Mouse (Mus musculus) cerebellum, adult 9-11 months (tissue): ENCODE results near the gene Eya2.

Experiments
- DNase-seq: peaks from one replicate; pipeline ENCODE4 v3.0.0; 2022

The Eya2 gene

DNA sequence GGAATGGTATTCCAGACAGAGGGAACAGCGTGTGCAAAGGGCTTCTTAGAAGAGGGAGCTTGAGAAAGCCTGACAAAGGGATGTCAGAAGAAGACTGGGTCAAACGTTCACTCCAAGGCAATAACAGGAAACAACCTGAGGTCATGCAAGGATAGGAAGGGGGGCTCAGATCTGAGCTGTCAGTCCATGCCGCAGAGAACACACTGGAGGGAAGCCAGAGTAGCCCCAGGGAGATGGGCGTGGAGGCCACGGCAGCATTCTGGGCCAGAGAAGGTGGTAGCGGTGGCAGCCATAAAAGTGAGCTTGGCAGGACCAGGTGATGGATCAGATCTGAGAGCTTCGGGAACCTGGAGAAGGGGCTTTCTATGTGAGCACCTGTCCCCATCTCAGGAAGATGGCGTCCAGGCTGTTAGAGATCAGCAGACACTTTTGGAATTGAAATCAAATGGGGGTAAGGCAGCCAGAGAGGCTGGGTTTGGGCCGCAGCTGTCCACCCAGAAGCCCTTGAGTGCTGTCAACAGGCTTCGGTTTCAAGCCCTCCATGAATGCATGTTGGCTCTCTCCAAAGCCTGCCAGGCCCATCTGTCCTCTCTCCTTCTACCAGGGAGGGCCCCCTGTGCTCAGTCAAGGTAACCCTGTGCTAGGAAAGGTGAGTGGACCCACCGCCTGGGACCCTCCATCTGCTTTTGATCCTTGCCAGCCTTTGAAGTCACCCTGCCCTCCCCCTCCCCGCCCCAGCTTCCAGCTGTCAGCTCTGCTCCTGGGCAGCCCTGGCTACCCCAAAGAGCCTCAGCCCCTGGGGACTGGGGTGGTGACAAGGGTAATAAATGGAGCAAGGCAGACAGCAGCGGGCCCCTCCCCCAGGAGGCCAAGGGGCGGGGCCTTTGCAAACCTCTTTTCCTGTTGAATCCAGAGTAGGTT lies 58.4 kb downstream of the Eya2 start:
- DNase-seq = no peak

DNA sequence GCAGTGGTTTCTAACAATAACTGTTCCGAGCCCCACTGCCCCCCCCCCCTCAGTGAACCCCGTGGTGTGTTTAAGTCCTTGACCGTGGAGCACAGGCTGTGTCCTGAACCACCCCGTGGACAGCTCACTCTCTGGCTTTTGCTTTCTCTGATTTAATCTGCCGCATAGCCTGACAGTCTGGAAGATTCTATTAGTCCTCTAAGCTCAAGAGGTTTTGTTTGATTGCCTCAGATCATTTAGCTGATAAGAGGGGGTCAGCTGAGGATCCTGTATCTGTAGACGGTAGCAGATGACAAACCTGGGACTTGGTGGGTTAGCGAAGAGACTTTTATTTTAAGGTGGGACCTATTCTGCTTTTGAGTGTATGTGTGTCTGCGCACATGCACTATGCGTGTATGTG lies 59.3 kb downstream of the Eya2 start:
- DNase-seq = no peak

DNA sequence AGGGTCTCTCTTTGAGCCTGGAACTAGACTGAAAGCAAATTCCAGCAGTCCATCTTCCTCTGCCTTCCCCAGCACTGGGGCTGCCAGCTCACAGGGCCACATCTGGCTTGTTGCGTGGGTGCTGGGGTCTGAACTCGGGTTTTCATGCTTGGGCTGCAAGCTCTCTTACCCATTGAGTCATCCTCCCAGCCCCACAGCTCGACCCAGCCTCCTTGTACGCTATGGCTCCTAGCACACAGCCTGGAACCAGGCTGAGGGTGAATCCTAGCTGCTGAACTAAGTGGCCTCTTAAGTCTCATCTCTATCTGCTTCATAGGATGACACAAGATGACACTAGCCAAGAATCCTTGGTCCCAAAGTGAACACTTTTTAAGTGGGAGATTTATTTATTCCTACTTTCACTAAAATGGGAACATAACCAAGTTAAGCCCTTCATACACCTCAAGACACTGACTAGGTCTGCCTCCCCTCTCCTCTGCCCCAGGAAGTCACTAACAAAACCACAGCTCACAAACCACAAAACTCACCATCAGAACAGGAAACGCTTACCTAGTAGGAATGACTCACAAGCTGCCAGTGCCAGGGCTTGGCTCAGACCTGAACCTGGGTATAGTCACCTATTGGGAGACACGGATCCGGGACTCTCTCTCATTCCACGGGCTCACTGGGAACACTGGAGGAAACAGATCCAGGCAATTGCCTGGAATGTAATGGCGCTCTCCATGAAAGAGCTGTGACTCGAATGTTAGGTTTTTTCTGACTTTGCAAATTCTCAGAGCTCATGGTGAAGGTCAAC lies 60.1 kb downstream of the Eya2 start:
- no peak for DNase-seq

DNA sequence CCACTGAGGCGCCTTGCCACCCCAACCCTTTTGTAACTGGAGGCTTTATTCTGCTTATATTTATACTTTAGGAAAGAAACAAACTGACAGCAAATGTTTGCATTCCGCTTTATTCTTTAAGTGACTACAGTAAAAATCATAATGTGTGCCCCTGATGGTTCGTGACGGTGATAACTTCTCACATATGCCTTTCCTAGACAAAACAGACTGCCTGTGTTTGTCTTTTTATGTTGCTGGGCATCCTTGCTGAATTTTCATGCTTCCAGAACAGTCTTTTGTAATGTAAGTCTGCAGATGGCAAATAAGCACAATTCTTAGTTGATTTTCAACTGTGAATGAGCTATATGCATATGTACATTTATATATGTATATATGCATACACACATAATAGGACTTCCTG lies 61.7 kb downstream of the Eya2 start:
- DNase-seq = no peak

DNA sequence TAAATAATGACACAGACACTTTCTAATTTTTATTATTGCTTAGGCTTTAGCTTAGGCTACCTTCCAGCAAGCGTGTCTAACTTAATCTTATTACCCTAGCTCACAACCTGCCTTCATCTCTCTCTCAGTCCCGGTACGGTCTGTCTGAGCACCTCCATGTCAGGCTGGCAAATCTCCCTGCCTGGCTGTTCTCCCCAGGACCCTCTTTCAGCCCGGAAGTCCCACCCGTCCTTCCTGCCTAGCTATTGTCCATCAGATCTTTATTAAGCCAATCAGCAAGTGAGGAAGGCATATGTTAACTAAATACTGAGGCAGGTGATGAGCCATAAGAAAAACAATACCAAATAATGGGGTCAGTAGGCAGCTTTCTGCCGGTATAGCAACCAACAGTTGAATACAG lies 62.1 kb downstream of the Eya2 start:
- DNase-seq = no peak

DNA sequence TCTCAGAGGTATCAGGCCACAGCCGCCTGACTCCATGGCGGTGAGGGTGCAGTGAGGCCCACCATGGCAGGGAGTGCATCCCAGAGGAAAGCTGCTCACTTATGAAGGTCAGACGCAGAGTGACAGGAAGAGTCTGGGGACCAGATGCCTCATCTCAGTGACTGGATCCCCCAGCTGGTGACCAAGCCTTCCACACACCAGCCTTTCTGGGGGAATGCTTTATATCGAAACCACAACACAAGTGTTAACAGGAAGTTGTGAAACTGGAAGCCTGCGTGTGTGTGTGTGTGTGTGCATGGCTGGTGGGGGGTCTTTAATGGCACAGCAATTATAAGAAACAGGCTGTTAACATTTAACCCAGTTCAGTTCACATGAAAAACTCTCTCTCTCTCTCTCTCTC lies 64.7 kb downstream of the Eya2 start:
- no peak for DNase-seq

DNA sequence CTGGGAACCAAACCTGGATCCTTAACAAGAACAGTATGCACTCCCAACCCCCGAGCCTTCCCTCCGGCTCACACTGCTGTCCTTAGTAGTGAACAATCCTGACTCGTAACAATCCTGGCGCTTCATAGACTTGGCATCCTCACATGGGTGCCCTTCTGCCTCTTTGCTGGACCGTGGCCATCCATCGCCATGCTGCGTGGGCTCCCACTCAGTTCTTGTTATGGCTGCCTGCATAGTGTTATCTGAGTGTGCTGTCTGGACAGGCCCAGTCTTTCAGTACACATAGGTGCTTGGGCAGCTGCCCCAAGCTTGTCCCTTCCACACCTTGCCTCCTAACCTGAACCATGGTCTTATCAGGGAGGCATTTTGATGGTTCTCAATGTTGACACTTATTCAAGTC lies 68.4 kb downstream of the Eya2 start:
- DNase-seq = no peak

DNA sequence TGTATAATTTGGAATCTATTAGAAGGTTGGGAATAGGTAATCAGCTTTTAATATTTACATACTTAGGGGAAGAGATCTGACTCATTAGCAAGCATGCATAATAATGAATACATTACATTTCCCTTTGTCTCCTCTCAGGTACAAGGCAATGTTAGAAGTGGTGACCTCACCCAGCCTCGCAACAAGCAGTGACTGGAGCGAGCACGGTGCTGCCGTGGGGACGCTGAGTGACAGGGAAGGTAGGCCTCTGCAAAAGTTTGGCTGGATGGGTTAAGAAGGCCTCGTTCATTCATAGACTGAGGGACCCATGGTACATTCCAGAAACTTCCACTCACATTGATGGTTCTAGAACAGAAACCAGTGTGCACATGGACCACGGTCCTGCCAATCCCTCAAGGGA lies 69.8 kb downstream of the Eya2 start:
- no peak for DNase-seq

DNA sequence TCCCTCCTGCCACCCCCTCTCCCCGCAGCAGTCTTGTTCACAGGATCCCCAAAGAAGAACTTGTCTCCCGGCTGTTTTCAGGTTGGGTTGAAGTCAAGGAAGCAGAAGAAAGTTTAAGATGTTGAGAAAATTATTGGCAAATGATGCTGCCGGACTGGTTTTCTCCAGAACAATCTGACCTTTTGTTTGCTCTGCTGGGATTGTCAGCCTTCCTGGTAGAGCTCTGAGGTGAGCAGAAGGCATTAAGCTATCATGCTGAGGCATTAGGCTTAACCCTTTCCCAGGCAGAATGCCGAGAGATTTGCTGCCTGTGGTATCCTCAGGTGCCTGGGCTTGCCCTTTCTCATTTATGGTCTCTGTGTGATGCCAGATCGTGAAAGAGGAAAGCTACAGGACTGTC lies 70.3 kb downstream of the Eya2 start:
- no peak for DNase-seq

DNA sequence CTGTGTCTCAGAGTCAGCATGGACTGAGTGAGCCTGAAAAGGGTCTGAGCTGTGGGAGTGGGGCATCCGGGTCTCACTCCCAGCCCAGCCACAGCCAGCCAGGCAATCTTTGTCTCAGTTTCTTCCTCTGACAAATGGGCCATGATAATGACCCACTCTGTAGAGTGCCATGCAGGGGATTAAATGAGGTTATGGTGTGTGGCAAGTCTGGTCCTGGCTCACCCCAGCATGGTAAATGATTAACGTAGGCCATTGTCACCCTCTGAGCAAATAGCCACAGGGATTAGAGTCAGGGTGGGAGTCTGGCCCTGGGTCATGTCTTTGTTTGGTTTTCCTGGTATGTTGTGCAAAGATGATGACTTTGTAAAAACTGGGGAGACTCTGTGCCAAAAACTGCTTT lies 72.3 kb downstream of the Eya2 start:
- DNase-seq = no peak

DNA sequence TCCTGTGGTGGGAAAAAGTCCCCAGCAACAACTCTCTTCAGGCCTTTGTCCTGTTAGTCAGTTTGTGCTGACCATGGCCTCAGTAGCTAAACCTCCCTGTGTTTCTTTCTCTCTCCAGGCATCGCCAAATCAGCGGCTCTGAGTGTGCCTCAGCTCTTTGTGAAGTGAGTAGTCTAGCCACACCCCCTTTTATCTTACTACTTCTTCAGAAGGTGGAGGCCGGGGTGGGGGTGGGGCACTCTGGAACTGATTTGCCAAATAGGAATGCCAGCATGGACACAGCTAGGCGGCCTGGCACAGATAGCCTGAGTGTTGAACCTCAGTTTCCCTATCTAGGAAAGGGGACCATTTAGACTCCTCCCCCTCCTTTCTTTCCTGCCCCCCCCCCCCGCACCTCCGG lies 87.9 kb downstream of the Eya2 start:
- no peak for DNase-seq

DNA sequence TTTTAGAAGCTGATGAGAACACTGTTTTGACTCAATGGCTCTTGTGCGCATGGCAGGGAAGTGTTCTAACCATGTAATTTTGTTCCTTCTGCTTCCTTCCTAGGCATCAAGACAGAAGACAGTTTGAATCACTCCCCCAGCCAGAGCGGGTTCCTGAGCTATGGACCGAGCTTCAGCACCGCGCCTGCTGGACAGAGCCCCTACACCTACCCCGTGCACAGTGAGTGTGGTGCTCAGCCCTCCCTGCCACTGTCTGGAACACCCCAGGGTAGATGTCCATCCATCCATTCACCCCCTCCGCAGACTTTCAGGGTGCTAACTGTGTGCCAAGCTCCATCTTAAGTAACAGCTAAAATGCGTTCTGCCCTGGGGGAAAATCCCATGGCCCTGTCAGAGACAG lies 92.7 kb downstream of the Eya2 start:
- DNase-seq = no peak

DNA sequence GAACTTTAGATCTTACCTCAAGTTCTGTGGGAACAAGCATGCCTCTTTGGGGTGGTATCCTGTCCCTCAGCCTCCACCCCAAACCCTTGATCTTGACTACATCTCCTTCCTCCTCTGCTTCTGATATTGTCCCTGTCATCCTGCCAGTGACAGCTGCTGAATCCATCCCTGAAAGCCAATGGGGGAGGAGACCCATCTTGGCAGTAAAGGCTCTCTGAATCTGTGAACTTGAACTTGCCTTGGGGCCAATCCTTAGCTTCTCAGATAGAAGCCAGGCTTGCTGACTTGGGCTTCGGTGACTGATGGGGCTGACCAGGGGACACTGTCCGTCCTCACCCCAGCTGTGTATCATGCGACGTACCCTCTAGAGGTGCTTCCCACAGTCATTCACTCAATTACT lies 94.1 kb downstream of the Eya2 start:
- DNase-seq = no peak

DNA sequence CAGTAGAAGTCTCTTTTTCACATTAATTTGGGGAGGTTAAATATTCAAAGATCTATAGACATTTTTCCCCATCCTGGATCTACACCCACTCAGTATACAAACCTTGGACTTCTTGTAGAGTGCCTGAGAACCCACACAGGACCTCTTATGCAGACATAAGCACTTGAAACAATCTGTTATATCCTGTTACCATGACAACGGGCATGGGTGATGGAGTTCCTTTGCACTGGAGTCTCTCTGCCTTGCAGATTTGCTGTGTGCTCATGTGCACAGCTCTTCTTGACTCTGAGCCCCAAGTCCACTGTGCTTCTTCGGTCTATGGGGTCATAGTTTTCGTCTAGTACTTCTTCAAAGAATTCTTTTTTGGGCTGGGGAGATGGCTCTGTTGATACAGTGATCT lies 96.2 kb downstream of the Eya2 start:
- DNase-seq = no peak

DNA sequence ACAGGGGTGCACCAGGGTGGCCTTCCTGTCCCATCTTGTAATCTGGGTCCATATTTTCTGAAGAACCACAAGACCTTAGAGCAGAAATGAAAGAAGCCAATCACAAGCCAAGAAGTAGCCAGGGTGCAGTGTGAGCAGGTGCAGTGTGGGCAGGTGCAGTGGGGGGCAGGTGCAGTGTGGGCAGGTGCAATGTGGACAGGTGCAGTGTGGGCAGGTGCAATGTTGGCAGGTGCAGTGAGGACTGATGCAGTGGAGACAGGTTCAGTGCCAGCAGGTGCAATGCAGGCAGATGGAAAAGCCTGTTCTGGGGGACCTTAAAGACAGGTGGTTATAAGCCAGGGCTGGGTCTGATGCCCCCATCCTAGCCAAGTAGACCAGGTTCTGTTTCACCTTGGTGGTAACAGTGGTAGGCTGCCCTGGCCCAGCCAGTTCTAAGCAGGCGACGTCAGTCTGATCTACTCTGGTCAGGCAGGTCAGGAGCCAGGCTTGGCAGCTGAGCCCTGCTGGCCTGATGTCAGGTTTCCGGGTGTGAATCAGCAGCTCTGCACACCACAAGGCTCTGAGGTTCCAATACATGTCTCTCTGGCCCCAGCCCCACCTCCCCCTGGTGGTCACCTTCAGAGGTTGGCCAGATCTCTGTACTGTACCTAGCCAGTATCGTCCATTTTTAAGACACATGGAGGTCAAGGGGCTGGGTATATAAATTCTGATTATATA lies 98.3 kb downstream of the Eya2 start:
- DNase-seq = peak; percentile 59

DNA sequence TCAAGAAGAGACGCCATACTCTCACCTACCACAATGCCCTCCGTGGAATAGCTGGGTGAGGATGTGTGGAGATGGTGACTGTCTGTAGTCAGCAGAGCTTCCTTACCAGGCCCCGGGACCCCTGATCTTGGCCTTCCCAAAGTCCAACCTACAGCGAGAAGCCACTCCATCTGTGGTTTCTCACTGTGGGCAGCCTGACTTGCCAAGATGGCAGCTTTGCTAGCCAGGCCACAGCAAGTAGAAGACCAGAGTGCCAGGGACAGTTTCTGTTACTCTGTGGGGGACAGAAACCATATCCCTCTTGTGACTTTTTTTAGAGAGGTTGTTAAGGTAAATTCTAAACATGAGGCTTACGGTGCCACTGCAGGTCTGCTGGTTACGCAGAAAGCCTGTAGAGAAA lies 99.9 kb downstream of the Eya2 start:
- DNase-seq = no peak

DNA sequence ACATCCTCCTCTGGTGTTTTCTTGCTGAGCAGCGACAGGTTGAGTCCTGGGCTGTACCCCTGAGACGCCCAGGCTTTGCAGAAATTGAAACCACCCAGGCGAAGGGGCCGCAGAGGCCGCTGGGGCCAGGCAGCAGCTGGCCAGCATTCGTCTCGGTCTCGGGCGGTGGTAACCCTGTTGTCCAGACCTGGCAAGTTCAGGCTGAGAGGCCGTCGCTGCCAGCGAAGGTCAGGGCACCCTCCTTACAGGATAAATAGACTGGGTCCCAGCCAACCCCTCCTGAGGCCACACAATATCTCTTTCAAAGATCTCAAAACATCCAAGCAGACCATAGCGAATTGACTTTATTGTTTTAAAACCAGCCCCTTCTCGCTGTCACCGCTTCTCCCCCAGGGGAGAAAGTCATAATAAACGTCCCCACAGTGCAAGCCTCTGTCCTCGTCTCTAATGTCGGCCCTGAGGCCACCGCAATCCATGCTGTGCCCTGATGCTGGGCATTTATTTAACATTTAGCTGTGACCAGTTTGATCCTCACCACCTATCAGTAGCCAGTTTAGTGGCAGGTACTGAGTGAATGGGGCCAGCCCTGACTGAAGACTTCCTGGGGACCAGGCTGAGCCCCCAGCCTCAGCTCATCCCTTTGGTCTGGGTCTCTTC lies 105.5 kb downstream of the Eya2 start:
- no peak for DNase-seq

DNA sequence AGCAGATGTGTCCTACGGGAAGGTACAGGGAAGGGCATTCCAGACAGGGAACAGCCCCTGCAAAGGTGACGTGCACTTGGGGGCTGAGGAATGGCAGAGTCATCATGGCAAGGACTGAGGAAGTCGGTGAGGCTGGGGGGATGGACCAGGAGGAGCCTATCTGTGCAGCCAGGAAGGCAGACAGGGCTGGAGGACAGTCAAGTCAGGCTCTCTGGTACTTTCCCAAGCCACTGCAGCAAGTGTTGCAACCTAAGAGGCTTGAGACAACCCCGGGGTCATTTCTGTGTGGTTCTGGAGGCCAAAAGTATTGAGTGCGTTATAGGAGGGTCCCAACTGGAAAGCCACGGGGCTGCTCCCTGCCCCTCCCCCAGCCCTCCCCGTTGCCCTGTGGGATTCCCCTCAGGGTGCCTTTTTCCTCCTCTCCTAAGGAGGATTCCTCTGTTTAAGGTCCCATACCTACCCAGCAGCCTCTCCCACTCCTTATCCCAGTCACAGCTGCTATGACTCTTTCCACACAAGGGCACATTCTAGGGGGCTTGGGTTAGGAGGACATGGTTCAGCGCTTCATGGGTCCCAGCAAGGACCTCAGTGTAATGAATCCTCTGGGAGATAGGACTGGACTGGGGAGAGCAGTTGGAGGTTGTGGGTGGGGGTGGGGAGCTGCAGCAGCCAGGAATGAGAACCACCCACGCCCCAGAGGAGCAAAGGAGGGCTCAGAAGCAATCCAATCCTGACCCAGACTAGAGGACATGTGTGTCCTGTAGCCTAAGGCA lies 108.4 kb downstream of the Eya2 start:
- no peak for DNase-seq

DNA sequence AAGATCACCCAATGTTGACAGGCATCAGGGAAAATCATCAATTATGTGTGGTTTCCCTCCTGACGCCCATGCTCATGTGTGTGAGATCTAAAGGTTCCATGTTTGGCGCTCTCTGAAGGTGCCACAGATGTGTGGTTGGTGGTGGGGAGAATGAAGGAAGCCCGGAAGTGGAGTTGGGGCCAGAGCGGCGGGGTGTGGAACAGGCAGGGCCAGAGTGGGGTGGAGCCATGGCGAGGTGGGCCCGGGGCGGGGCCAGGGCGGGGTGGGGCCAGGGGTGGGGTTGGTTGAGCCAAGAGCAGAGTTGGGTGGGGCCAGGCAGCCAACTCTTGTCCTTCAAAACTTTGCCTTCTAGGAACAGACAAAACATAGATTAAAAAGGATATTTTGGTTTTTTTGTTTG lies 113.4 kb downstream of the Eya2 start:
- DNase-seq = no peak

DNA sequence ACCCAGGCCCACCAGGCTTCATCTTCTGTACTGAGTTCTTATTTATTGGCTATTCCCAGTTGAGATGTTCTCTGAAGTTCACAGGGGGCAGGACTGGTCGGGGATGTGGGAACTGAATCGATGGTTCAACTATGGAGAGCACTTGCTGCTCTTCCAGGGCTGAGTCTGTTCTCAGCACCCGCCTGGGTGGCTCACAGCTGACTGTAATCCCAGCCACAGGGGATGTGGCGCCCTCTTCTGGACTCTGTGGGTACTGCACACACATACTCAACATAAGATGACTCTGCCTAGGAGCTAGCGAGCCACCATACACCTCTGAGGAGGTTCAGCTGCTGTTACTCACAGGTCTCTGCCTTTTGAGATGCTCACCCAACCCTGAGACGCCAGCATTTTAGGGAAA lies 121.9 kb downstream of the Eya2 start:
- DNase-seq = no peak

DNA sequence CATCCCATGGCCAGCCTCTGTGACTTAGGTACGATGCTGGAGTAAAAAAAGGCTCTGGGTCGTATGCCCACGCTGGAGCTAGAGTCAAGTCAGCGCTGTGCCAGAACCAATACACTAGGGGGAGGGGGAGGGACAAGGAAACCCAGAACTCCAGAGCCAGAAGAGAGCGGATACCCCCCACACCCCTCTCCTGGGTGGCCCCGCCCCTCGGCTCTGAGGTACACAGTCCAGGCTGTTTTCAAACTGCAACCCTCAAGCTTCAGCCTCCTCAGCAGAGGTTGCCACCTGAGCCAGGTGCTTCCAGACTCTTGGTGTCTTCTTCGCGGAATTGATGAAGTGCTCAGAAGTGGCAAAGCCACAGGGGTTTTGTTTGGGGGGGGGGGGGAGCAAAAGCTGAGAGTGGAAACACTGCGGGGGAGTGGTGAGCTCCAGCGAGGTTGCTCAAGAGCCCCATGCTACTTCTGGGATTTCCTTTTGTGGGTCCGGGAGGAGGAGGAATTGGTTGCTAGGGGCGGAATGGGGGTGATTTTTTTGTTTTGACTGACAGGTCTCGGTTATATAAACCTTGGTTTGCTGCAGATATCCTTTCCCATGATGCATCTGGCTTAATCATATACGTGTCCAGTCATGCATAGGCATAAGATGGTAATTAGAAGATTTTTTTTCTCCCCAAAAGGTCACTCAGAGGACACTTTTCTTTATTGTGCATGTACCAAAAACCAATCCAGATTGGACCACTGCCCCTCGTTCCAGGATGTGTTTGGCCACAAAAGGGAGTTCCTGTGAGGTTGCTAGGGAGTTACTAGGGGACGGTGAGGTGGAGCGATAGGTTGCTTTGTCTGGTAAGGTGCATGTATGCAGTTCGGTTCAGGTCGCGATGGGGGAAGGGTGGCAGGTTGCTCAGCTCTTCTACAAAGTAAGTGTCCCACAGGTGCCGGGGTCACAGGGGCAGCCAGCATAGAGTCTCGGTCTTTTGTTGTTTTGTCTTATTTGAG lies 122.6 kb downstream of the Eya2 start:
- DNase-seq = no peak
